Mouse (Mus musculus) ovary, adult 18-20 months (tissue): Measurements from ENCODE around the gene Gab3.

Experiments
- DNase-seq: peaks from one replicate; pipeline ENCODE4 v3.0.0; 2022; ENCODE audit warnings: low spot score, mixed read lengths

Gab3 gene

DNA sequence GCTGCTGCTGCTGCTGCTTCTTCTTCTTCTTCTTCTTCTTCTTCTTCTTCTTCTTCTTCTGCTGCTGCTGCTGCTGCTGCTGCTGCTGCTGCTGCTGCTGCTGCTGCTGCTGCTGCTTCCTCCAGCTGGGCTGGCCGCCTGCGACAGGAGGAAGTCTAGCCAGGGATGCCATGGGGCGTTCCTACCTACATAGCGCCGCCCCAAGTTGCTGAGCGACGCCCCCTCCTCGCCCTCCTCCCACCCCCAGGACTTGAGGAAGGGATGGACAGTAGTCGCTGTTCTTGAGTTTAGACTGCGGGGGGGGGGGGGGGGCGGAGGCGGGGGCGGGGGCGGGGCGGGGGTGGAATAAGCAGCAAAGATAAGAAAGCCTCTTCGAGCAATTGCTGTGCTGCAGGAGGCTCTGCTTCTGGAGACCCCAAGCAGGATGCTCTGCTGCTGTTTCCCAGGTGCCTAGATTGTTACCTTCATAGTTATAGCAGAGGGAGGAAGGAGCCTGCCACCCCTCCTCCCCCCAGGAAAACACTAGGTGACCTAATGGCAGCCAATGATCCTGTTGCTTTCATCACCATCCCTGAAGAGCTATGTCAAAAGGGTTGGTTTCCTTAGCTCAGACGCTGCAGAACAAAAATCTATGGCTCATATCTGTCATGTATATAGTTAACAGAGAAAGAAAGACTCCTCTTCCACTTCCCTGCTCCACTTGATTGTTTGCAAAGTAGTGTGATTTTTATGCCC, at the start of gene Gab3:
Gene Gab3, minus strand, starts transcription at position 685 of the 735 bp plus-strand sequence.
- DNase-seq, result peak; percentile 39

DNA sequence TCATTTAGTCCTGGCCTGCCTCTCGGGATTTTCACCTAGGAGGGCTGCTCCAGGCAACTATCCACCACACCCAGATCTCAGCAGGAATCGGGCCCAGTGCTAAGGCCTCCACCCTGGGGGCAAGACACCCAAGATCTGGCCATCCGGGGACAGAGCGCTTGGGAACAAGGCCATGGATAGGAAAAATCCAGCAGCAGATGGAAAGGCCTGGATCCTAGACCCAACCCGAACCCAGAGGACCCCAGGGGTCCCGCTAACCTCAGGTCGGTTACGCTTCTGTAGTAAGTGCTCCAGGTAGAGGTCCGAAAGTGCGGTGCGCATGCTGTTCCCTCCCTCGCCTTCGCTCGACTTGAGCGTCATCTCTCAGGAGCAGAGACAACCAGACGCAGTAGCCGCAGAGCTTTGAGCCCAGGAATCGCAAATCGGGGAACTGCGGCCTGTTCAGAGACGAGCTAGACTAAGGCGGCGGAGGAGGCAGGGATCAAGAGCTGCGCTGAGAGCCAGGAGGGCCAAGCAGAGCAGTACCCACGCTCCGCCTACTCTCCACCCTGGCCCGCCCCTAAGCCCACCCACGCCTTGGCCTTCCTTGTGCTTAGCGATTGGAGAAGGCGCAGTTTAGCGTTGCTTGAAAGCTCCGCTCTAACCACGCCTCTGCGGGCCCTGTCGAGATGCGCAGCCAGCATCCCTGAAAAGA, 45.4 kb upstream of the Gab3 start, which contains the start of gene Mpp1:
Gene Mpp1, minus strand, starts transcription at position 550 of the 694 bp plus-strand sequence.
- DNase-seq, result peak; percentile 82

DNA sequence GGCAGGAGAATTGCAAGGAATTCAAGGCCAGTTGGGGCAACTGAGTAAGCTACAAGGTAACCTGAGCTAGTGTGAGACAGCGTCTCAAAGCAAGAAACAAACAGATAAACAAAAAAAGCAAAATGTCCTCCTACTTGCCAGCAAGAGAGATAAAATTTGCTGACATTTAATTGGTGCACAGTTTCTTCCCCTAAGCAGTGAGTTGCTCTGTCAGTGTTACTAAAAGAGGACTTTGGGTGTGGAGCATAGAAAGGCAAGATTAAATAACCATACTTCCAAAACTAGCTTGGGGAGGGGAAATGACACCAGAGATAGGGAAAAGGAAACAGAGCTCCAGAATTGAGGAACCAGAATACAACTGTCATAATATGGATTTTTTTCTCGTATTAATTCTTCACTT, 44.2 kb upstream of the Gab3 start:
- DNase-seq, result no peak

DNA sequence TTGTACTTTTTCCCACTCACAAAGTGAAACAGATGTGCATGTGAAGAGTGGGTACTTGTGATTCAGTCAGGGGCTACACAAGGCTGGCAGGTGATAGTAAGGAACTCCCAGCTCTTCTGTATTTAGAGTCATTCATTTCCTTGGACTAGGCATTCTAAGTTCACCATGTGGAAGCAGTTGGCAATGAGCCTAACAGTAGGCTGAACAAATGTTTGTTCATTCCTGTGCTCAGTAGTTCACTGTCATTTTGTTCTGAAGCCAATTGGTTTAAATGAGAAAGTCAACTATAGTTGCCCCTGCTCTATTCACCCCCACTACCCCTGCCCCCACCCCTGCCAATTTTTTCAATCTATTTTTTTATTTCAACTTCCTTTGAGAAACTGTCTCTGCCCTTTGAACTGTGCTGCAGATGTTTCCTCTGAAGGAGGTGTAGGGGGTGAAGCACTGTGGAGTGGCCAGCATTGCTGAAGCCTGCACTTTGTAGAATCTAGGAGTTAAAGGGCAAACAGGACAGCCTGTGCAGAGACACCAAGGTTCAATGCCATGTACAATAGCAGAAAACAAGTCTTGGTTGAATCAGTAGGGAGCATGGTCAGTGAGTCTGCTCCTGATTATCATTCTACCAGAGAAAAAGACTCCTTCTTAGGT, 43.2 kb upstream of the Gab3 start:
- DNase-seq, result no peak

DNA sequence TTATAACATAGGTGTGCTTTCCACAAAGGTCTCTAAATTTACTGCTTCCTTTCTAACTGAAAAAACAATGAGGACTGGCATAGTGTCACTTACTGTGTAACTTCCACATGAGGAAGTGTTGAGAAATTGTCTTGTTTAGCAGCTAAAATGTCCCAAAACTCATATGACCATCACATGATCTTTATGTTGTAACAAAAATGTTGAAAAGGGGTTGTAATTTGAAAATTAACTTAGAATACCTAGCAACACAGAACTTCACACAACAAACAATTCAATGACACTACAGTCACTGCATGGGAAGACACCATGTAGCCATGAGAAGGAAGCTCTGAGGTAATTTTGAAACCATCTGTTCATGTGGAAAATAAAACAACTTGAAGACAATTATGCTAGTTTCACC, 41.6 kb upstream of the Gab3 start:
- DNase-seq, result no peak

DNA sequence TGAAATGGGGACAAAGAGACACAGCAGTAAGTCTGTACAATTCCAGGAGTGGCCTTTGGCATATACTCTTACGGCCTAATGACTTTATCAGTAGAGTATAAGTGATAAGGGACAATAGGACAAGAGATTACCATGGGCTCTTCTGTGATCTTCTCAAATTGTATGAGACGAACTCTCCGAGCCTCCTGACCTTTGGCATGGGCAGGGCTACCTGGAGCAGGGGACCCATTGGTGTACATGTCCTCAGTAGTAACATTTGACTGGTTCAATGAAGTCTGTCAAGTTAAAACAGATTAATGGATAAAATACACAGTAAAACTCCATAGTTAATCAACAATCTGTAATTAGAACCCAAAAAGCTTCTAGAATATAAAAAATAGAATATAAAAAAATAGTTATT, 40.3 kb upstream of the Gab3 start:
- DNase-seq, result no peak

DNA sequence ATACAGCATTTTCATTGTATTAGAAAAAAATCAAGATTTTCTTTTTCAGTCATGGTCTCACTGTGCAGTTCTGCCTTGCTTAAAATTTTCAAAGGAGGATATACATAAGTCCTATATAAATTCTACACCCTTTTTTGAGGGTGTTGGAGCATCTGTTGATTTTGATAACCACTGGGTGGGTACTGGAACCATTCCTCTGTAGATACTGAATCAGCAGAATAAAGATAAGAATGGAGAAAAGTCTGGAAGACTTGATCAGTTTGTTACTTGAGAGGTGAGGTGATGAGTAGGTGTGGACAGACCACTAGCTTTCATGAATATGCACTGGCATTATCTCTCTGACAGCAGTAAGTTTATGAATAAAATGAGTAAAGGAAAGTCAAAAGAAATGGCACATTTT, 30.3 kb upstream of the Gab3 start:
- no peak for DNase-seq

DNA sequence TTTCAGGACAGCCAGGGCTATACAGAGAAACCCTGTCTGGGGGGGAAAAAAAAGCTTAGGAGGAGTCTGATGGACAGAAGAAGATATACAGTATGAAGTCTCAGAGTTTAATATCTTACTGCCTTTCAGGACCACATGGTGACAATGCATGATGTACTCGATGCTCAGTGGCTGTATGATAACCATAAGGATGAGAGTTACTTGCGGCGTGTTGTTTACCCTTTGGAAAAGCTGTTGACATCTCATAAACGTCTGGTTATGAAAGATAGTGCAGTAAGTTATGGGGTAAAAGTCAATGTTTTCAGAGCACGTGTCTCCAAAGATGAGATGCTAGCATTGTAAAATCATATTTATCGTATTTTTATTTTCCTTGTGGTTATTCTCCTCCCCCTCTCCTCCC, 17.0 kb upstream of the Gab3 start:
- DNase-seq, result no peak

DNA sequence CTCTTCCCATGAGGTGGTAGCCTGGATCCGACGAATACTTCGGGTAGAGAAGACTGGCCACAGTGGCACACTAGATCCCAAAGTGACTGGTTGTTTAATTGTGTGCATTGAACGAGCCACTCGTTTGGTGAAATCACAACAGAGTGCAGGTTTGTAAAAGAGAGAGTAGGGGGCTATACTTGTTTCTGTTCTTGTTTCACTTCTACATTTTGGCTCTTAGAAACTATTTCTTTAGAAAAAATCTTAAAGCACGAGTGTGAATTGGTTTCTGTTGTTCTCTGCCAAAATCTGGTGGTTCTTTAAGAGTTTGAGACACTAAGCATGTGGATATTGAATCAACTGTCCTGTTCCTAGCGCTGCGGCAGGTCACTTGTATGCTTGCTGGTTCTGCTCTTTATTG, 13.5 kb upstream of the Gab3 start:
- DNase-seq, result no peak

DNA sequence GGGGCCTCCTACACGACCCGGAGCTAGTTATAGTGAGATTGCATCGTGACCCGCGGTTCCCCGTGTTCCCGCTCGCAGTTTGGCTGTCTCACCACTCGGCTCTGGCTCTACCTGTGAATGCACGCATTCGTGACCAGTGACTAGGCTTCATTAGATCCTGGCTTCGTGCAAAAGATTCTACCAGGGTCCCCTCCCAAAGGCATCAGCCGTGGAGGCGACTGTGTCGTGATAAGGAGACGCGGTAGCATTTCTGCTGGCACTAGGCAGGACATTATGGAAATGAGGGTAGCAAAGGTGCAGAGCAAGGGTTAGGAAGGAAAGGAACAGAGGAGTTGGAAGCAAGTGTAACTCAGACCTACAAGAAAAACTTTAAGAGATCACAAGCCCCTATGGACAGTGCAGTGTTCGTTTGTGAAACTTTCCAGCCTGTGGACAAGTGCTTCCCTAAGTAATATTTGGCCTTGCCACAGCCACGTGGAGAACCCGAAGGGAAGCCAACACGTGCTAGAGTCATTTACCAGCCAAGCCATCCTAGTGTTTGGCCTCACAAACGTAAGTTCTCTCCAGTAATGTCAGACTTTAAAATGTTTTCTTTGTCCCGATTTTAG, 11.0 kb upstream of the Gab3 start:
- DNase-seq, result no peak

DNA sequence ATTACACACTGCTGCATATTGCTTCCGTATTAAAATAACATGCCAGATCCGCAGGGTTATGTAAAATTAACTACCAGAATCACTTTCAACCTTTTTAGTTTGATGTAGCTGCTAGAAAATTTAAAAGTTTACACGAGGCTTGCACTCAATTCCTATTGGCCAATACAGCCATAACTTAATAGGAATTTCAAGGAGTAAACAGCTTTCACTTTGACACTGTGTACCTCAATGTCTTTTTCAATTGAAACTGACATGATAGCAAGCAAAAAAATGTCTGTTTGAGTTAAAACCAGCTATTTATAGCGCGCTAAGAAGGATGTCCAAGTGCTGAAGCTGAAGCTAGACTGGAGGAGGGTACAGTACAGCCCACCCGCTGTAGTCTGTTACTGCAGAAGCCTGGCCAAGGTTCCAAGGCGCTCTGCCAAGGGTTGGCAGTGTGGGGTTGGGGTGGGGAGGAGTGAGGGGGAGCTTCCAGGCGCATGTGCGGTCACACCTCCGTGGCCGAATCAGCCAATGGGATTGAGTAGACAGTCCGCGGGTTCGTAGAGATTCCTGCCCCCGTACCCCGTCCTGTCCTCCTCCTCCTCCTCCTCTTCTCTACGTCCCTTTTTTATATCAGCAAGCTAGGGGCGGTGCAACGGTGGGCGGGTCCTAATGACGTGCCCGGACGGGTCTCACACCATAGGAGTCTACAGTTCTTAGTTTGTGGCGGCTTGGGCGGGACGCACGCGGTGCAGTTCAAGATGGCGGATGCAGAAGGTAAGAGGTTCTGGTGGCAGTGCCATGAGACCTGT, 10.3 kb upstream of the Gab3 start, which contains the start of gene Dkc1:
Gene Dkc1, plus strand, starts transcription at position 486 of the 794 bp plus-strand sequence.
- peak; percentile 93 for DNase-seq

DNA sequence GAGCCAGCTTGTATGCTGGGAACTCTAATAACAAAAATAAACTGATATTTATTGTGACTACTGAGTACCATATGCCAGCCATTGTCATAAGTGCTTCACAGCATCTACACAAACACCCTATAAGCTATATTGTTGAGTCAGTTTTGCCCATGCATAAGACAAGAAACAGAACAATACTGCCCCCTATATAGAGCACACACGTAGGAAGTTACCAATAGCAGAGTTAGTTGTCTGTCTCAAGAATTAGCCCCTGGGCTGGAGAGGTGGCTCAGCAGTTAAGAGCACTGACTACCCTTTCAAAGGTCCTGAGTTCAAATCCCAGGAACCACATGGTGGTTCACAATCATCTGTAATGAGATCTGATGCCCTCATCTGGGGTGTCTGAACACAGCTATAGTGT, 396 bp upstream of the Gab3 start:
- DNase-seq, result no peak

DNA sequence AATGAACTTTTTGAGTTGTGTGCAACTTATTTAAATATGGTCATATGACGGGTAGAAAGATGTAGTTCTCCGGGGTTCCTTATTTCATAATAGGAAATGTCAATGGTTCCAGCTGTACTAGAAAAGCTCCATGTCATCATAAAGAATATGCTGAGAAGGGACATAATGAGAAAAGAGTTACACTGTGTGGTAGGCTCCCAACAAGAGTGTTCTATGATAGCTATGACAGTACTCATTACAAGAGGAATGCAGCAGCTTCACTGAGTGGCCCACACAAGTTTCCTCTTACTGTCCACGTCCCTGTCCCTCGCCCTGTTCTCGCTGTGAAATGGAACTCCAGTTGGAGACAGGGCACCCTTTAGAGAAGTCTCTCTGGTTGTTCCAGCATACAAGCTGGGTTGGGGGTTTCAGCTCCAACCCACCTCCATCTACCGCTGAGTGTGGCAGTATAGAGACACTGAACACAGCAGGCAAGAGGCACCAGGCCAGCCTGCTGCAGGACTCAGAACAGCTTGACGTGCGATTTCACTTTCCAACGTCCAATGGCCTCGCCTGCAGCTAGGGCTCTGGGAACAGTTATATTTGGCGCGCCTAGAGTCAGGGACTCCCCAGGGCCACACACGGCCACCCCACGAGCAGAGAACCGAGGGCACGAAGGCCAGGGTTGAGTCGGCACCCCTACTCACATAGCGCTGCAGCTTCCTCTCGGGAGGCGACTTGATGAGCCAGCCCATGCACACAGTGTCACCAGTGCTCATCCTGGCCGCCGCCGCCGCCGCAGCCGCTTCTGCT, 1.1 kb downstream of the Gab3 start:
- DNase-seq, result no peak

DNA sequence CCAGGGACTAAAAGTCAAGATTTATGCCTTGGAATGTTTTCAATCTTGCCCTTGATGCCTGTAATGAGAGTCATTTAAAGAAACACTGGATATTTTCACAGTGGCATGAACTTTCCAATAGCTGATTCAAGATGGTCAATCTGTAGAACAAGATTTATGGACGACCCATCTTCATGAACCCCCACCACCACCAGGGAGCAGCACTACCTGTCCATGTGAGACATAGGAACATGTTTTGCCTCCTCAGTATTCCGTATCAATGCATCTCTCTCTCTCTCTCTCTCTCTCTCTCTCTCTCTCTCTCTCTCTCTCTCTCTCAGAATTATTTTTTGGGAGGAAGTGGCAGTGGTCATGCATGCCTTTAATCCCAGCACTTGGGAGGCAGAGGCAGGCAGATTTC, 2.9 kb downstream of the Gab3 start:
- DNase-seq, result no peak

DNA sequence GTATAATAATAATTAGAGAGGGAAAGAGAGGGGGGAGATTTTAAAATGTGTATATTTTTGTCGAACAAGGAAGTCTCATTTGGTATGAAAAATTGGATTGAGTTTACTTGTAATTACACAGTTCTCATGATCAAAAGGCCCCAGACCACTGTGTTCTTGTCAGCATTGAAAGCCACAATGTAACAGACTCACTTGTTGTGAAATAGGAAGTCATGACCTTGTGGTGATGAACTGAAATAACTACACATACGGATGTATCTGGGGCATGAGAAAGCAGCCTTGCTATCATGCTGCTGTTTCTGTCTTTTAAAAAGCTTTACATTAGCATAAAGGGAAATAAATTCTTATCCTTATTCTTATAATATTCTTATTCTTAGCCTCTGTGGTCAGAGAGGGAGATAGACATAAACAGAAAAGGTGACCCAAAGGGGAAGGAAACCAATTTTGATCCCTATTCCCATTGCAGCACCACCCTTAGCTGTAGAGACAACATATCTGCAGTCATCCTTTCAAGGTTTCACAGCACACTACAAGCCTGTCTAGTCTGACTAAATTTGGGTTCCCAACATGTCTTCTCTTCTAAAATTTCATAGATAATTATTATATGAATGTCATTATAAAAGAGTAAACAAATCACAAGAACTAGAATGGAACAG, 29.0 kb downstream of the Gab3 start:
- no peak for DNase-seq

DNA sequence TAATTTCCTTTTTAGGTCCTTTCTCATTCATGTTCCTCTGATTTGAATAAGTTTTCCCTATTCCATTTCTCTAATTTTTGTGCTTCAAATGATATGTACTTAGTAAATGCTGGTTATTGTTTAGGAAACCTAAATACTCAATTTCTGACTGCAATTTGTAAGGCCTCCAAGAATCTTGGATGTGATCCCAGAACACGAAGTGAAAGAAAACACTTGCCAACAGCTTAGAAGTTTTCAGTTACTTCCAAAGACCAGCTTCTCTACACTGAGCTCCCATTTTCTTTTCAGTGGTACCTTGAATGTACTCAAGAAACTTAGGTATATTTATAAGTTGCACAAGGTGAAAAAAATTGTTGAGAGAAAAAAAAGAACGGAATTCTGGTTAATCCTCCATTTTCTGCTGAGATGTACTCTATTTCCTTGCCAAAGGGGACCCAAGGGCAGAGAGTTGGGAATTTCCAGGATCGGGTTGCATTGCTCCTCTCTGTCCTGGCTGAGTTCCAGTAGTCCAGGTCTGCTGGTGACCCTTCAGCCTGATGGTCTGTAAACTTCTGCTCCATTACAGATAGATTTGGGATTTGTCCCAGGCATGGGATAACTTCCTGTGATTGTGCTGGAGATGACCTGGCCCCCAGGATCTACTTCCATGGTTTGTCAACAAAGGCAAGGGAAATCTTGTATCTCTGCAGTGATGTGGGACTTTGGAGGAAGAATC, 38.2 kb downstream of the Gab3 start:
- peak; percentile 2 for DNase-seq

DNA sequence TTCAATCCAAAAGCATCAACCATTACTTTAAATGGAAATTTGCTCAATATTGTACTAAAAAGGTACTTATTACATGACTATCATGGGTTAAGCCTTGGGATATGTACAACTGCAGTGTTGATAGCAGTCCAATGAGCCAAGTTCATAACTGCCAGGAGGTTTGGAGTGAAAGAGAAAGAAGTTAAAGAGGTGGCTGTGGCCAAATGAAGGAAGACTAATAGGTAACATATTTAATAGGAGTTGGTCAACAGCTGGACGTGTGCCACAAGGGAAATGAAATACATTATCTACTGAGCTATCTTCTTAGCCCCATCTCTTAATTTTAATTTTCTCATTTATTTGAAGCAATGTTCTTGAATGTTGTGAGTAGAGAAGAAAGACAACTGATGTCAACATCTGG, 39.3 kb downstream of the Gab3 start:
- no peak for DNase-seq

DNA sequence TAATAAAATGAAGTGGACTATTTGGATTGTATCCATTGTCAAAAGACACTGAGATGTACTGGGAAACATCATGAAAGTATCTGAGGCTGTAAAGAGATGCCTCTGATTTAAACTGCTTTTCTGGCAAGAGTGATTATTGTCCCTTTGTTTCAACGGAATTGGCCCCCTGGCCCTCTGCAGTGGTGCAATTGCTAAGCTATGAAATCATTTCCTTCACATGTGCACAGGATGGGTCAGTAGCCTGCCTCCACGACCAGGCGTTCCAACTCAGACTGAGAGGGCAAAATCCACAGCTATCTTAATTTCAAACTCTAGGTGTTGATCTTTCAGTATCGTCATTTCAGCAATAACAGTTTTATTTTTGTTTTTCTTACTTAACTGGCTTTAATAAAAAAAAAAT, 40.7 kb downstream of the Gab3 start:
- DNase-seq, result no peak

DNA sequence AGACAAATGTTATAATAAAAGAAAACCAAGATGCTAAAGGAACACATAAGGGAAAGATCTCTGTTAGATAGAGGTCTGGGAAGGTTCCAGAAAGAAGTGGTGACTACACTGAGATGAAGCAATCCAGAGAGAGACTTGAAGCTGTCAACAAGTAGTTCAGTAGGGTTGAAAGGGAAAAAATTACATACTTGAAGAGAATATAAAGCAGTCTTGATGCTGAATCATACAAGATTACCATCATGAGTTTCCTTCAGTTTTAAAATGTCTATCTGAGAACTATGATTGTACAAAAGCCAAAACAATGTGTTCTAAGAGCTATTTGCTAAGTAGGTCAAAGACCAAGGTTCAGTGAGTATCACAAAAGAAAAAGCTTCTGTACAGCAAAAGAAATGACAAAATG, 48.6 kb downstream of the Gab3 start:
- DNase-seq, result no peak

DNA sequence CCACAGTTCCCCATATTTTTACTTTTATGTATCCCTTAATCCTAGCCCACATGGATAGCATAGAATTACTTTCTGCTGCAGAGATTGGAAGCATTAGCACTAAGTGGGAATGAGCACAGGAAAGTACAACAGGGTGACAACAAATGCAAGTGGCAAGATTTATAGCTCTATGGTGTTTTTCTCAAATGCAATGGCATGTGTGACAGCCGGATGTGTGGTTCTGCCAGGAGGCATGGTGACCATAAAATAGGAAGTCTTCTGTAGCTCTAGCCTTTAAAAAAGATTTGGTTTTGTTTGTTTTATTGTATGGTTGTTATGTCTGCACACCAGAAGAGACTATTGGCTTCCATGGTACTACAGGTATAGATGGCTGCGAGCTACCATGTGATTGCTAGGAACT, 50.1 kb downstream of the Gab3 start:
- DNase-seq, result no peak
